Mouse (Mus musculus) liver, embryonic 14.5 days (tissue): ENCODE results near the gene Tmem189. TPM values are rescaled to one million over a fixed set of nuclear protein-coding genes. Genes with fewer than 3 reads are reported as not detected.

Source experiments
- ATAC-seq: fragments of 200-750 bp; cut with Nextera tagmentation; 2 replicates; pipeline ENCODE4 v1.8.0; 2017; ENCODE audit warnings: moderate number of reproducible peaks, mild to moderate bottlenecking, moderate library complexity; ENCODE audit not compliant: insufficient read depth
- DNase-seq, 3 experiments: peaks; one replicate each; pipeline ENCODE4 v3.0.0-alpha.2; 2012 to 2013; ENCODE audit warnings: low read depth in 3 of 3, low spot score in 3 of 3
- H3K27ac ChIP-seq: fragments of 300-500 bp; sonication (generic); 2 replicates; pipeline ENCODE4 v1.5.1; 2014; ENCODE audit warnings: moderate library complexity, mild to moderate bottlenecking, control low read depth, inconsistent platforms
- H3K27me3 ChIP-seq: fragments of 300-500 bp; sonication (generic); 2 replicates; pipeline ENCODE4 v1.6.1; 2014; ENCODE audit warnings: mild to moderate bottlenecking, low read length, moderate library complexity; ENCODE audit not compliant: control insufficient read depth, insufficient read depth
- H3K36me3 ChIP-seq: fragments of 300-500 bp; sonication (generic); replicated peaks from 2 replicates; pipeline ENCODE4 v1.6.1; 2014; ENCODE audit warnings: low read depth; ENCODE audit not compliant: control insufficient read depth, insufficient read depth
- H3K4me1 ChIP-seq, 2 experiments: fragments of 200-500 bp in 1 of 2; fragments of 300-500 bp in 1 of 2; sonication (generic) in 1 of 2; replicated peaks; 2 replicates each; pipeline ENCODE4 v1.6.1; 2012 to 2014; ENCODE audit warnings: antibody characterized with exemption in 1 of 2, inconsistent platforms in 1 of 2, low read length in 1 of 2; ENCODE audit not compliant: control insufficient read depth in 2 of 2, insufficient read depth in 2 of 2
- H3K4me2 ChIP-seq: fragments of 300-500 bp; sonication (generic); 2 replicates; pipeline ENCODE4 v1.6.1; 2014; ENCODE audit warnings: low read depth, mild to moderate bottlenecking, control low read depth, moderate library complexity
- H3K4me3 ChIP-seq, 2 experiments: fragments of 200-500 bp in 1 of 2; fragments of 300-500 bp in 1 of 2; sonication (generic) in 1 of 2; 2 replicates each; pipeline ENCODE4 v1.5.1; 2012 to 2014; ENCODE audit warnings: low read depth in 2 of 2, low read length in 2 of 2, mild to moderate bottlenecking in 2 of 2, control low read depth in 1 of 2, inconsistent platforms in 1 of 2, moderate library complexity in 1 of 2; ENCODE audit not compliant: insufficient read depth in 1 of 2
- H3K9ac ChIP-seq: fragments of 300-500 bp; sonication (generic); replicated peaks from 2 replicates; pipeline ENCODE4 v1.6.1; 2014; ENCODE audit warnings: mild to moderate bottlenecking, control low read depth, moderate library complexity
- H3K9me3 ChIP-seq: fragments of 300-500 bp; sonication (generic); 2 replicates; pipeline ENCODE4 v1.6.1; 2016; ENCODE audit warnings: low read length, mixed read lengths; ENCODE audit not compliant: control insufficient read depth
- CTCF ChIP-seq: IDR thresholded peaks from 2 replicates; pipeline ENCODE4 v1.5.1; 2016; ENCODE audit warnings: antibody characterized with exemption, low read depth, control low read depth
- EP300 ChIP-seq: IDR thresholded peaks from 2 replicates; pipeline ENCODE4 v1.6.1; 2016; ENCODE audit warnings: antibody characterized with exemption, low read depth
- WGBS: fragments of 180-500 bp; shearing (Covaris S2); extraction: QIAGEN DNeasy Blood & Tissue Kit; methylation state at CpG from one replicate; pipeline ENCODE4 v1.1.7; 2014; ENCODE audit not compliant: insufficient replicate concordance; 5-methylcytosine and 5-hydroxymethylcytosine counted together
- polyA plus RNA-seq, 2 experiments: library from polyadenylated mRNA; depleted of rRNA in 1 of 2; stranded (reverse) in 1 of 2; unstranded in 1 of 2; fragments of >200 nt; fragmentation: Nextera tagmentation in 1 of 2; extraction: Ambion mirVana in 1 of 2; gene quantifications; 2 replicates each; pipeline versions ENCODE4 v1.2.1 to v1.2.3; 2012 to 2014

Gene Tmem189
- 14.6 and 15.1 TPM in 2 replicates for polyA plus RNA-seq (2012; rRNA removed)
- polyA plus RNA-seq (2014; fragmentation: Nextera tagmentation; extraction: Ambion mirVana) = 12.3 and 12.4 TPM in 2 replicates

DNA sequence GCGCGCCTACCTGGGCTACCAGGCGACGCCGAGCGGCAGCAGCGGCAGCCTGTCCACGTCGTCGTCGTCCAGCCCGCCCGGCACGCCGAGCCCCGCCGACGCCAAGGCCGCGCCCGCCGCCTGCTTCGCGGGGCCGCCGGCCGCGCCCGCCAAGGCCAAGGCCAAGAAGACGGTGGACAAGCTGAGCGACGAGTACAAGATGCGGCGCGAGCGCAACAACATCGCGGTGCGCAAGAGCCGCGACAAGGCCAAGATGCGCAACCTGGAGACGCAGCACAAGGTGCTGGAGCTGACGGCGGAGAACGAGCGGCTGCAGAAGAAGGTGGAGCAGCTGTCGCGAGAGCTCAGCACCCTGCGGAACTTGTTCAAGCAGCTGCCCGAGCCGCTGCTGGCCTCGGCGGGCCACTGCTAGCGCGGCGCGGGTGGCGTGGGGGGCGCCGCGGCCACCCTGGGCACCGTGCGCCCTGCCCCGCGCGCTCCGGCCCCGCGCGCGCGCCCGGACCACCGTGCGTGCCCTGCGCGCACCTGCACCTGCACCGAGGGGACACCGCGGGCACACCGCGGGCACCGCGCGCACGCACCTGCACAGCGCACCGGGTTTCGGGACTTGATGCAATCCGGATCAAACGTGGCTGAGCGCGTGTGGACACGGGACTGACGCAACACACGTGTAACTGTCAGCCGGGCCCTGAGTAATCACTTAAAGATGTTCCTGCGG lies at the start of gene Tmem189:
Gene Tmem189, minus strand, starts transcription at position 322 of the 718 bp plus-strand sequence.
- peak in 1 of 3 experiments; percentile 45 for DNase-seq
- Histone ChIP-seq H3K4me3 (peak within 1 kb of the TSS; percentile 57 to 61), H3K27me3 (peaks cover 19% of the 10 kb centered on the region), H3K4me2 (peak within 1 kb of the TSS; percentile 68), H3K36me3 (no peaks in the 10 kb centered on the region), H3K9me3 (no peaks in the 10 kb centered on the region), H3K27ac (peak within 1 kb of the TSS; percentile 21), H3K4me1 (0 out of 4 replicates have a peak, but pooled peaks cover 0 to 2% of the 10 kb centered on the region in 2 experiments), H3K9ac (peak within 1 kb of the TSS; percentile 65)
- ATAC-seq = peak; percentile 3; the same call in 1 of the 2 replicates
- TF ChIP-seq EP300 = no peak
- TF ChIP-seq CTCF = no peak
- WGBS = under 1% methylated on average over 89 of the region's 99 CpGs

DNA sequence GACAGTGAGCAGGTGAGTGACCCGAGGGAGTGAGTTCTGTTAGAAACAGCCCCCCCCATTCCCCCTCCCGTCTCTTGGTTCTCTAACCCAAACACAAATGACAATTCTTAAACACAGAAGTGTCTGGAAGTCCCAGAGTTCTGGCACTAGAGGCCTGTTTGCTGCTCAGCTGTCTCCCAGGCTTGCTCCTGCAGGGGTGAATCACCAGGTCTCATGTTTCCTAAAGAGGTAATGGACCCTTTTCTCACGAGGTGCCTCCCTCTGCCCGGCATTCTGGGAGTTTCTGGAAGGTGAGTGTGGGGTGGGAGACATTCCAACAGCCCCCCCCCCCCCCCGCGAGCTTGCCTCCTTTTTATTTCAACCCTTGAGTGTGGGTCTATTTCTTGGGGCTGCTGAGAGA lies 49.4 kb upstream of the Tmem189 start:
- no peaks in the 10 kb centered on the region for H3K36me3 ChIP-seq
- no peaks in the 10 kb centered on the region for H3K27me3 ChIP-seq
- TF ChIP-seq EP300 = no peak
- TF ChIP-seq CTCF = no peak
- WGBS = 46% methylated on average over 6 of the region's 6 CpGs
- DNase-seq (no peak), ATAC-seq (no peak)
- H3K4me3 ChIP-seq = no peak overlapping the region
- no peaks in the 10 kb centered on the region for H3K4me1 ChIP-seq
- H3K9ac ChIP-seq = no peak overlapping the region
- H3K9me3 ChIP-seq = no peaks in the 10 kb centered on the region
- H3K27ac ChIP-seq = no peak overlapping the region
- H3K4me2 ChIP-seq = no peak overlapping the region

DNA sequence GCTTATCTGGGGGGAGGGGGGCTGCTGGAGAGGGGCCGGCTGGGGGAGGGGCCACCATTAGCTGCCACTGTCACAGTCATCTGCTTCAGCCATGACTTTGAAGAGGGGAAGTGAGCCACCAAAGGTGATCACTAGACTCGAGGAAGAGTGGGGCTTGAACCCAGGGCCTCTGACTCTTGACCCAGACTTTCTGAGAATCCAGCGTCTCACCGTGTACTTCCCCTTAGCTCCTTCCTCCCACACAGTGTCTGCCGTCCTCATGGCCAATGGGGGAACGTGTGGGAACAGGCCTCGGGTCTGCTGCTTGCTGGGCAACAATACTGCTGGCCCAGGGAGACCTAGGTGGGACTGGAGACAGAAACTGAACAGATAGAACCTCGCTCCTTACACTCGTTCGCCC lies 45.2 kb upstream of the Tmem189 start:
- H3K4me2 ChIP-seq = no peak overlapping the region
- no peak overlapping the region for H3K9ac ChIP-seq
- WGBS = 26% methylated on average over 10 of the region's 10 CpGs
- H3K27ac ChIP-seq = no peak overlapping the region
- no peak overlapping the region for H3K4me3 ChIP-seq
- no peaks in the 10 kb centered on the region for H3K4me1 ChIP-seq
- H3K27me3 ChIP-seq = no peaks in the 10 kb centered on the region
- no peaks in the 10 kb centered on the region for H3K9me3 ChIP-seq
- no peak for ATAC-seq
- H3K36me3 ChIP-seq = no peaks in the 10 kb centered on the region
- TF ChIP-seq EP300 = no peak
- TF ChIP-seq CTCF = no peak
- DNase-seq = no peak

DNA sequence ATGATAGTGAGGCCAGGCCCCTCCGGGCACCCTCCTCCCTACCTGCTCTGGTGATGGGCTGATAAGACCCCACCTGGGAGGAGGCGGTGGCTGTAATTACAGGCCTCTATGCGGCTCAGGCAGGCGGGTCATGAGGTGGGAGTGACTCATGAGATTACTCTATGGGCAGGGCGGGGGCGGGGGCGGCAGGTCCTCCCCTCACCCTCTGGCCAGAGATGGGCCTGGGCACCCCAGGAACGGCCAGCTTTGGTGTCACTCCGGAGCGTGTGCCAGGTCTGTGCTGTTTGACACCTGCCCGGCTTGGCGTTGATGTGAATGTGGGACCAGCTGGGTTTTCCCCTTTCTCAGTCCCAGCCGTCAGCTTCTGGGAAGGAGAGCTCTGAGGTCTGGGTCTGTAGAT lies 41.5 kb upstream of the Tmem189 start:
- no peak for DNase-seq
- Histone ChIP-seq H3K27me3 (no peaks in the 10 kb centered on the region), H3K4me3 (no peak overlapping the region), H3K9me3 (no peaks in the 10 kb centered on the region), H3K4me1 (no peaks in the 10 kb centered on the region), H3K27ac (no peak overlapping the region), H3K9ac (no peak overlapping the region), H3K36me3 (no peaks in the 10 kb centered on the region), H3K4me2 (no peak overlapping the region)
- WGBS = 59% methylated on average over 13 of the region's 13 CpGs
- no peak for TF ChIP-seq CTCF
- no peak for TF ChIP-seq EP300
- no peak for ATAC-seq

DNA sequence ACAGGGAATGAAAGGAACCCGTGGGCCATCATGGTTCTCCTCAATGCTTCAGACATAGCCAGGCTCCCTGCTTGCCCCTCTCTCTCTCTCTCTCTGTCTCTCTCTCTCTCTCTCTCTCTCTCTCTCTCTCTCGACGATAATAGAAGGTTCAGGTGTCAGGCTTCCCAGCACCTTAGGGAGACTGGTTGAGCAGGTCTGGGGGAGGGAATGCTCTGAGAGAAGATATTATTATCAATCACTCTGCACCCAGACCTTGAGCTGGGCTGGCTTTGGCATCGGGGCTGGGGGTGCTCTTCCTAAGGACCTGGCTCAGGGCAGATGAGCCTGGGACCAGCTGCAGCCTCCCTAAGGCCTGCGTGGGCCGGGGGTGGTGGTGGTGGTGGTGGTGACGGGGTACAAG lies 40.4 kb upstream of the Tmem189 start:
- TF ChIP-seq EP300 = no peak
- ATAC-seq = no peak
- Histone ChIP-seq H3K4me1 (no peaks in the 10 kb centered on the region), H3K27ac (no peak overlapping the region), H3K9ac (no peak overlapping the region), H3K27me3 (no peaks in the 10 kb centered on the region), H3K9me3 (no peaks in the 10 kb centered on the region), H3K36me3 (no peaks in the 10 kb centered on the region), H3K4me3 (no peak overlapping the region), H3K4me2 (no peak overlapping the region)
- WGBS = 52% methylated on average over 7 of the region's 7 CpGs
- DNase-seq = no peak
